Mouse (Mus musculus): ENCODE results near the gene Irs3. TPM values are rescaled to one million over a fixed set of nuclear protein-coding genes. Genes with fewer than 3 reads are reported as not detected.
"Not testable (repeated sequence)": the region's sequence is repeated elsewhere in the genome, so short reads cannot be mapped to it uniquely, and the experiment has no call there.

The Irs3 gene
- polyA plus RNA-seq, 1 experiment from 2014 or later, result 1.4 TPM

DNA sequence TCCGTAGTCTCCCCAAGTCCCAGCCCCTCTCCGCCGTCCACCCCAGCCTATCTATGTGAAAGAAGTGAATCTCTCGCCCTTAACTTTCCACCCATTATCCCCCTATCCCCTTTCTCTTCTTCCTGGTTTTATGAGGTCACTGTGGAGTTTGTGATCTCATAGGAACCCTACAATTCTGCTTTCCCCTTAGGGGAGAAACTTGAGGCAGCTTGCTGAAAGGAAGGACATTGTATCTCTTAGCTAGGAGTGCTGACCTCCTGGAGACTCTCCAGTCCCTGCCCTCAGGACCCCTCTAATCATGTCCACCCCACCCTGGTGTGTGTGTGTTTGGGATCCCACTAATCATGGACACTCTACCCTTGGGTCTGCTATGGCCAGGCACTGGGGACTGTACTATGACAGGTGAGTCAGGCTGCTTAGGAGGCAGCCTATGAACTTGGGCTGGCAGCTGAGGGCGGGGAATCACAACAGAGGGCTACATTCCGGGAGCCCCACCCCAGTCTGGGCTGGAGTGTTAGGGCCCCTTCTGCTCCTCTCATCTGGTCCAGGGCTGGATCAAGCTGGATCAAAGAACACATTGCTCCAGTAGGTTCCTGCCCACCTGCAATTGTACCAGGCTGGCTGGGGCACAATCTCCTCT lies 15.5 kb downstream of the Irs3 start:
- Histone ChIP-seq H3K4me3 (ENCODE audit: low read length) (peak overlapping the region; percentile 83), H3K4me1 (ENCODE audit: insufficient read depth, low read length) (peaks cover 39% of the 10 kb centered on the region), H3K36me3 (ENCODE audit: insufficient read depth, low read length) (peaks cover 12% of the 10 kb centered on the region), H3K9ac (replicated peaks; ENCODE audit: low read length) (peak overlapping the region; percentile 85), H3K27me3 (ENCODE audit: insufficient read depth, low read length) (no peaks in the 10 kb centered on the region), H3K4me2 (replicated peaks; ENCODE audit: low read depth, low read length) (peak overlapping the region; percentile 89), H3K9me3 (ENCODE audit: low read length) (no peaks in the 10 kb centered on the region), H3K27ac (ENCODE audit: low read length) (peak overlapping the region; percentile 98)
- WGBS, result 10% methylated on average over 6 of the region's 6 CpGs
- peak; percentile 44 for ATAC-seq (ENCODE audit: low FRiP score, low TSS enrichment)

DNA sequence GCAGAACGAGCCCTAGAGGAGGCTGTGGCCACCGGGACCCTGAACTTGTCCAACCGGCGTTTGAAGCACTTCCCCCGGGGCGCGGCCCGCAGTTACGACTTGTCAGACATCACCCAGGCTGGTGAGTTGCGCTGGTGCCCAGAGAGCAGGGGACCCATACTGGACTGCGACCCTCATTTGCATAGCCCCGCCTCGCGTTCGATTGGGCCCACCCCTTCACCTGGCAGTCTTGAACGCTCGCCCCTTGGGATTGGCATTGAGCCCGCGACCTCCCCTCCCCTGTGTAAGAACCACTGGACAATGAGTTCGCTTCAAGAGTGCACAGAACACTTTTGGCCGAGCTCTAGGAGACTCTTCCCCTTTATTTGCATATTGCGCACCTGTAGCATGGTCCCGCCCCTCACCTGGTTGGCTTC lies 16.2 kb downstream of the Irs3 start:
- peak overlapping the region; percentile 85 for H3K9ac ChIP-seq (replicated peaks; ENCODE audit: low read length)
- under 1% methylated on average over 23 of the region's 23 CpGs for WGBS
- peak; percentile 57 for ATAC-seq (ENCODE audit: low FRiP score, low TSS enrichment)
- H3K9me3 ChIP-seq (ENCODE audit: low read length), result no peaks in the 10 kb centered on the region
- H3K4me2 ChIP-seq (replicated peaks; ENCODE audit: low read depth, low read length), result peak overlapping the region; percentile 89
- H3K4me3 ChIP-seq (ENCODE audit: low read length), result peak overlapping the region; percentile 83
- H3K27ac ChIP-seq (ENCODE audit: low read length), result peak overlapping the region; percentile 98
- no peaks in the 10 kb centered on the region for H3K27me3 ChIP-seq (ENCODE audit: insufficient read depth, low read length)
- H3K4me1 ChIP-seq (ENCODE audit: insufficient read depth, low read length), result peaks cover 39% of the 10 kb centered on the region
- peaks cover 12% of the 10 kb centered on the region for H3K36me3 ChIP-seq (ENCODE audit: insufficient read depth, low read length)

DNA sequence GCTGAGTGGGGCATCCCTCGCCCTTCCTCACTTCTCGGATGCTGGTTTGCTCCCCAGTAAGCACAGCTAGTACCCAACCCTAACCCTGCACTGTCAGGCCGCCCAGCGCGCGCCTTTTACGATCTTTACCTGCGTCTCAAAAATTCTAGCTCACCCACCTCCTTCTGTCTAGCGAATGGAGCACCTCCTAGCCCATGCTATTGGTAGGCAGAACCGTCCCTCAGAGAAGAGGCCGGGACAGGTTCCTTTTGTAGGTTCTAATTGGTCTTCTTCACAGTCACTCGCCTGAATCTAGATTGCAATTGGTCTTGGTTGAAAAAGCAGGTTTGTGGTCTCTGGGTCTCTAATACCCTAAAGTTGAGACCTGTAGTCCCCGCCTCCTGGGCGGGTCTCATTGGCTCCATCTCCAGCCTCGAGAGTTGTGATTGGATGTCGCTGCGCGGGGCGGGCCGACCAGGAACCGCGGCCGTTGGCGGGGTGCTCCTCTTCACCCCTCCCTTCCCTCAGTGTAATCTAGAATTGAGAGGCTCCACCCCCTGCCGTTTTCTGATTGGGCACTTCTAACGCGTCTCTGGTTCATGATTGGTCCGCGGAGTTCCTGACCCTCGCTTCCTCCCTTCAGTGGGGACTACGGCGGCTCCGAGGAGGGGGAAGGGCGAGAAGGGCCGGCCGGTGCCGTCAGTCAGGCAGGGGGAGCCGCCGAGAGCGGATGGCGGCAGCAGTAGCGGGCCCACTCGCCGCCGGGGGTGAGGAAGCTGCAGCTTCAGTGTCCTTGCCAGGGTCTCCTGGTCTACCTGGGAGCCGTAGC lies 16.8 kb downstream of the Irs3 start, which contains the start of the genes Fbxo24, Lrch4 and Gm20605:
Fbxo24 (minus strand) TSS at position 505 of the 808 bp plus-strand sequence.
Lrch4 (plus strand) TSS at position 624 of the 808 bp plus-strand sequence.
Gm20605 (plus strand) TSS at position 678 of the 808 bp plus-strand sequence.
- Histone ChIP-seq H3K36me3 (ENCODE audit: insufficient read depth, low read length) (peaks cover 6% of the 10 kb centered on the region; the same call in 1 of the 2 replicates), H3K27ac (ENCODE audit: low read length) (peak within 1 kb of the TSS; percentile 98), H3K4me2 (replicated peaks; ENCODE audit: low read depth, low read length) (peak within 1 kb of the TSS; percentile 89), H3K4me3 (ENCODE audit: low read length) (peak within 1 kb of the TSS; percentile 83), H3K9ac (replicated peaks; ENCODE audit: low read length) (peak within 1 kb of the TSS; percentile 85), H3K9me3 (ENCODE audit: low read length) (no peaks in the 10 kb centered on the region), H3K27me3 (ENCODE audit: insufficient read depth, low read length) (no peaks in the 10 kb centered on the region), H3K4me1 (ENCODE audit: insufficient read depth, low read length) (peaks cover 39% of the 10 kb centered on the region)
- peak; percentile 97 for ATAC-seq (ENCODE audit: low FRiP score, low TSS enrichment)
- under 1% methylated on average over 46 of the region's 46 CpGs for WGBS

GRCm38 (mm10) chr5:137627991-137628390 lies 17.5 kb downstream of the Irs3 start:
- peak overlapping the region; percentile 80 for H3K27ac ChIP-seq (ENCODE audit: low read length)
- ATAC-seq (ENCODE audit: low FRiP score, low TSS enrichment), result no peak
- peaks cover 39% of the 10 kb centered on the region for H3K4me1 ChIP-seq (ENCODE audit: insufficient read depth, low read length)
- 3% methylated on average over 9 of the region's 9 CpGs for WGBS
- H3K9ac ChIP-seq (replicated peaks; ENCODE audit: low read length), result peak overlapping the region; percentile 70
- H3K36me3 ChIP-seq (ENCODE audit: insufficient read depth, low read length), result 0 out of 2 replicates have a peak, but pooled peaks cover under 1% of the 10 kb centered on the region
- peak overlapping the region; percentile 58 for H3K4me3 ChIP-seq (ENCODE audit: low read length)
- no peaks in the 10 kb centered on the region for H3K9me3 ChIP-seq (ENCODE audit: low read length)
- H3K4me2 ChIP-seq (replicated peaks; ENCODE audit: low read depth, low read length), result peak overlapping the region; percentile 65
- no peaks in the 10 kb centered on the region for H3K27me3 ChIP-seq (ENCODE audit: insufficient read depth, low read length)

DNA sequence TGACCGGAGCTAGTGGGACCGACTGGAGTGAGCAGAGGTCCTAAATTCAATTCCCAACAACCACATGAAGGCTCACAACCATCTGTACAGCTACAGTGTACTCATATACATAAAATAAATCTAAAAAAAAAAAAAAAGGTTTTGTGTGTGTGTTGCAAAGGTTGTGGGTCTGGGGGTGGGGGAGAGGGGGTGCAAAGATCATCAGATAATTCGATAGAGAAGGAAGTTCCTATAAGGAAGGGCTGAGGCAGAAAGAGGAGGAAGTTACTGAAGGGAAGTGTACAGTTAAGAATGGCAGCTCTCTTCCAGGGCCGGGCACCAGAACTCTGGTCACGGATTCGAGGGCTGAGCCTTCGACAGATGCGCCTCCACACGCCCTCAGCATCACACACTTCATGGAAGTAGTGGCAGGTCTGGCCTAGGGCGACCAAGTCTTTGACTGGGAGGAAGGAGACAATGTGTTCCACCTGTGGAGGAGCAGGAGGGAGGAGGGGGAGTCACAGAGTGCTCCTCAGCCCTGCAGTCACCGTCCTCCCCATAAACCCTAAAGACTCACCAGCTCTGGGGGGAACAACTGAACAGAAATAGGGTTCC lies 21.5 kb downstream of the Irs3 start:
- 80% methylated on average over 11 of the region's 11 CpGs for WGBS

GRCm38 (mm10) chr5:137615347-137615746 lies 30.2 kb downstream of the Irs3 start:
- no peaks in the 10 kb centered on the region for H3K27me3 ChIP-seq (ENCODE audit: insufficient read depth, low read length)
- H3K4me2 ChIP-seq (replicated peaks; ENCODE audit: low read depth, low read length), result no peak overlapping the region
- no peak overlapping the region for H3K4me3 ChIP-seq (ENCODE audit: low read length)
- H3K9me3 ChIP-seq (ENCODE audit: low read length), result no peaks in the 10 kb centered on the region
- no peaks in the 10 kb centered on the region for H3K36me3 ChIP-seq (ENCODE audit: insufficient read depth, low read length)
- 85% methylated on average over 7 of the region's 7 CpGs for WGBS
- peaks cover 31% of the 10 kb centered on the region for H3K4me1 ChIP-seq (ENCODE audit: insufficient read depth, low read length)
- no peak overlapping the region for H3K9ac ChIP-seq (replicated peaks; ENCODE audit: low read length)
- H3K27ac ChIP-seq (ENCODE audit: low read length), result no peak overlapping the region
- no peak for ATAC-seq (ENCODE audit: low FRiP score, low TSS enrichment)

More for the DNA sequence above, 21.5 kb downstream of the Irs3 start:
- Histone ChIP-seq H3K9me3 (ENCODE audit: low read length) (no peaks in the 10 kb centered on the region), H3K36me3 (ENCODE audit: insufficient read depth, low read length) (no peaks in the 10 kb centered on the region), H3K4me3 (ENCODE audit: low read length) (no peak overlapping the region), H3K27me3 (ENCODE audit: insufficient read depth, low read length) (no peaks in the 10 kb centered on the region), H3K27ac (ENCODE audit: low read length) (no peak overlapping the region), H3K4me1 (ENCODE audit: insufficient read depth, low read length) (0 out of 2 replicates have a peak, but pooled peaks cover 5% of the 10 kb centered on the region), H3K9ac (replicated peaks; ENCODE audit: low read length) (no peak overlapping the region), H3K4me2 (replicated peaks; ENCODE audit: low read depth, low read length) (no peak overlapping the region)
- no peak for ATAC-seq (ENCODE audit: low FRiP score, low TSS enrichment)

DNA sequence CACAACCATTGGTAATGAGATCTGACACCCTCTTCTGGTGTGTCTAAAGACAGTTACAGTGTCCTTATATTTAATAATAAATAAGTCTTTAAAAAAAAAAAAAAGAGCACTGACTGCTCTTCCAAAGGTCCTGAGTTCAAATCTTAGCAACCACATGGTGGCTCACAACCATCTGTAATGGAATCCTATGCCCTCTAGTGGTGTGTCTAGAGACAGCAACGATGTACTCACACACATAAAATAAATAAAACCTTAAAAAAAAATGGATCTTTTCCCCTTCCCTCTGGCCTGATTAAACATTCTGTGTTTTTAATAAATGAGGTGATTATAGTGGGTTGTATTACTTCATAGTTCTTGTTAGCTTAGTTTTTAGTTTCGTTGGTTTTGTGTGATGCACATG lies 30.6 kb downstream of the Irs3 start:
- H3K27me3 ChIP-seq (ENCODE audit: insufficient read depth, low read length); H3K4me2 ChIP-seq (replicated peaks; ENCODE audit: low read depth, low read length); H3K9ac ChIP-seq (replicated peaks; ENCODE audit: low read length); H3K9me3 ChIP-seq (ENCODE audit: low read length); H3K4me3 ChIP-seq (ENCODE audit: low read length); H3K27ac ChIP-seq (ENCODE audit: low read length); H3K36me3 ChIP-seq (ENCODE audit: insufficient read depth, low read length); ATAC-seq (ENCODE audit: low FRiP score, low TSS enrichment): not testable (repeated sequence)
- H3K4me1 ChIP-seq (ENCODE audit: insufficient read depth, low read length), result peaks cover 35% of the 10 kb centered on the region
- WGBS, result 92% methylated on average over 2 of the region's 2 CpGs

GRCm38 (mm10) chr5:137613550-137613949 lies 32.0 kb downstream of the Irs3 start, which contains the start of gene Pcolce:
Gene Pcolce (minus strand): TSS chr5:137613784.
- Histone ChIP-seq H3K4me3 (ENCODE audit: low read length) (no peak within 1 kb of the TSS), H3K27ac (ENCODE audit: low read length) (no peak within 1 kb of the TSS), H3K9me3 (ENCODE audit: low read length) (no peaks in the 10 kb centered on the region), H3K4me1 (ENCODE audit: insufficient read depth, low read length) (peaks cover 48% of the 10 kb centered on the region), H3K4me2 (replicated peaks; ENCODE audit: low read depth, low read length) (0 out of 2 replicates have a peak within 1 kb of the TSS, but pooled peaks have one; percentile 2), H3K36me3 (ENCODE audit: insufficient read depth, low read length) (no peaks in the 10 kb centered on the region), H3K27me3 (ENCODE audit: insufficient read depth, low read length) (no peaks in the 10 kb centered on the region), H3K9ac (replicated peaks; ENCODE audit: low read length) (0 out of 2 replicates have a peak within 1 kb of the TSS, but pooled peaks have one; percentile 35)
- no peak for ATAC-seq (ENCODE audit: low FRiP score, low TSS enrichment)
- 21% methylated on average over 11 of the region's 11 CpGs for WGBS

GRCm38 (mm10) chr5:137613076-137613475 lies 32.4 kb downstream of the Irs3 start:
- Histone ChIP-seq H3K4me2 (replicated peaks; ENCODE audit: low read depth, low read length) (no peak overlapping the region), H3K4me1 (ENCODE audit: insufficient read depth, low read length) (peaks cover 53% of the 10 kb centered on the region), H3K27ac (ENCODE audit: low read length) (no peak overlapping the region), H3K9ac (replicated peaks; ENCODE audit: low read length) (0 out of 2 replicates have a peak overlapping the region, but pooled peaks have one; percentile 35), H3K4me3 (ENCODE audit: low read length) (no peak overlapping the region), H3K27me3 (ENCODE audit: insufficient read depth, low read length) (no peaks in the 10 kb centered on the region; the same call in 1 of the 2 replicates), H3K9me3 (ENCODE audit: low read length) (no peaks in the 10 kb centered on the region), H3K36me3 (ENCODE audit: insufficient read depth, low read length) (no peaks in the 10 kb centered on the region)
- WGBS, result 61% methylated on average over 5 of the region's 5 CpGs
- no peak for ATAC-seq (ENCODE audit: low FRiP score, low TSS enrichment)

Data from kidney, embryonic 16.5 days (tissue).